Mouse (Mus musculus) embryonic facial prominence, embryonic 14.5 days (tissue): ENCODE results near the gene Tmem203. TPM values are rescaled to one million over a fixed set of nuclear protein-coding genes. Genes with fewer than 3 reads are reported as not detected.

Experiments
- ATAC-seq: fragments of 200-750 bp; cut with Nextera tagmentation; 2 replicates; pipeline ENCODE4 v1.8.0; 2017; ENCODE audit warnings: low read depth, moderate number of reproducible peaks, moderate TSS enrichment
- DNase-seq: peaks from one replicate; pipeline ENCODE4 v3.0.0-alpha.2; 2015; ENCODE audit warnings: low spot score
- H3K27ac ChIP-seq: fragments of 300-500 bp; sonication (generic); replicated peaks from 2 replicates; pipeline ENCODE4 v1.5.1; 2014; ENCODE audit warnings: low read depth, mild to moderate bottlenecking, low read length, moderate library complexity
- H3K27me3 ChIP-seq: fragments of 300-500 bp; sonication (generic); replicated peaks from 2 replicates; pipeline ENCODE4 v1.6.1; 2014; ENCODE audit warnings: low read length; ENCODE audit not compliant: control insufficient read depth, insufficient read depth
- H3K36me3 ChIP-seq: fragments of 300-500 bp; sonication (generic); 2 replicates; pipeline ENCODE4 v1.6.1; 2014; ENCODE audit warnings: low read length, mixed read lengths; ENCODE audit not compliant: control insufficient read depth, insufficient read depth
- H3K4me1 ChIP-seq: fragments of 300-500 bp; sonication (generic); 2 replicates; pipeline ENCODE4 v1.6.1; 2014; ENCODE audit warnings: antibody characterized with exemption, low read length; ENCODE audit not compliant: control insufficient read depth, insufficient read depth
- H3K4me2 ChIP-seq: fragments of 300-500 bp; sonication (generic); 2 replicates; pipeline ENCODE4 v1.6.1; 2014; ENCODE audit warnings: low read depth, mild to moderate bottlenecking, low read length, moderate library complexity, mixed read lengths
- H3K4me3 ChIP-seq: fragments of 300-500 bp; sonication (generic); 2 replicates; pipeline ENCODE4 v1.5.1; 2014; ENCODE audit warnings: low read depth, mild to moderate bottlenecking, low read length
- H3K9ac ChIP-seq: fragments of 300-500 bp; sonication (generic); 2 replicates; pipeline ENCODE4 v1.6.1; 2014; ENCODE audit warnings: low read depth, mild to moderate bottlenecking, low read length, moderate library complexity, mixed read lengths
- H3K9me3 ChIP-seq: fragments of 300-500 bp; sonication (generic); 2 replicates; pipeline ENCODE4 v1.6.1; 2016; ENCODE audit warnings: low read length; ENCODE audit not compliant: control insufficient read depth
- WGBS: fragments of 180-500 bp; shearing (Covaris S2); extraction: QIAGEN DNeasy Blood & Tissue Kit; methylation state at CpG from one replicate; pipeline ENCODE4 v1.1.7; 2014; 5-methylcytosine and 5-hydroxymethylcytosine counted together
- polyA plus RNA-seq: library from polyadenylated mRNA; unstranded; fragments of >200 nt; fragmentation: Nextera tagmentation; extraction: Ambion mirVana; gene quantifications from 2 replicates; pipeline ENCODE4 v1.2.1, GENCODE M21; 2014

Tmem203 gene
- polyA plus RNA-seq, 1 experiment from 2014 or later = 16.1 TPM

- no peak overlapping the region for H3K27ac ChIP-seq
- no peak for DNase-seq
- H3K9ac ChIP-seq = no peak overlapping the region
- no peaks in the 10 kb centered on the region for H3K27me3 ChIP-seq
- no peaks in the 10 kb centered on the region for H3K9me3 ChIP-seq
- H3K4me1 ChIP-seq = peaks cover 11% of the 10 kb centered on the region; the same call in 1 of the 2 replicates
- peaks cover 10% of the 10 kb centered on the region for H3K36me3 ChIP-seq
- no peak for ATAC-seq
- H3K4me2 ChIP-seq = no peak overlapping the region
- WGBS = 71% methylated on average over 5 of the region's 5 CpGs
- no peak overlapping the region for H3K4me3 ChIP-seq
These were observed 33.9 kb upstream of the Tmem203 start for GRCm38 (mm10) chr2:25221331-25221772.

- ATAC-seq (peak; percentile 10), DNase-seq (peak; percentile 71)
- peaks cover 15% of the 10 kb centered on the region for H3K4me1 ChIP-seq
- peak overlapping the region; percentile 94 for H3K4me2 ChIP-seq
- no peaks in the 10 kb centered on the region for H3K27me3 ChIP-seq
- WGBS = under 1% methylated on average over 49 of the region's 53 CpGs
- peak overlapping the region; percentile 89 for H3K9ac ChIP-seq
- H3K36me3 ChIP-seq = peaks cover 10% of the 10 kb centered on the region
- no peaks in the 10 kb centered on the region for H3K9me3 ChIP-seq
- peak overlapping the region; percentile 91 for H3K27ac ChIP-seq
- peak overlapping the region; percentile 91 for H3K4me3 ChIP-seq
These were observed 31.4 kb upstream of the Tmem203 start for GRCm38 (mm10) chr2:25223681-25224491.

GRCm38 (mm10) chr2:25224492-25224765 lies 30.8 kb upstream of the Tmem203 start, which contains the start of gene Tubb4b:
TSS of gene Tubb4b (minus strand) at chr2:25224702.
- no peaks in the 10 kb centered on the region for H3K9me3 ChIP-seq
- peaks cover 17% of the 10 kb centered on the region for H3K4me1 ChIP-seq
- no peak for DNase-seq
- H3K4me3 ChIP-seq = peak within 1 kb of the TSS; percentile 91
- ATAC-seq = no peak
- H3K9ac ChIP-seq = peak within 1 kb of the TSS; percentile 89
- H3K36me3 ChIP-seq = peaks cover 10% of the 10 kb centered on the region
- H3K27ac ChIP-seq = peak within 1 kb of the TSS; percentile 97
- H3K4me2 ChIP-seq = peak within 1 kb of the TSS; percentile 94
- no peaks in the 10 kb centered on the region for H3K27me3 ChIP-seq
- under 1% methylated on average over 12 of the region's 17 CpGs for whole genome bisulfite sequencing

- peak; percentile 100 for DNase-seq
- ATAC-seq = peak; percentile 97
- WGBS = 2% methylated on average over 32 of the region's 41 CpGs
These were observed 30.2 kb upstream of the Tmem203 start for GRCm38 (mm10) chr2:25224766-25225752.

GRCm38 (mm10) chr2:25225811-25226379 lies 29.3 kb upstream of the Tmem203 start:
- H3K9ac ChIP-seq = 0 out of 2 replicates have a peak overlapping the region, but pooled peaks have one; percentile 71
- ATAC-seq = no peak

More at GRCm38 (mm10) chr2:25224766-25225752, 30.2 kb upstream of the Tmem203 start:
- peak overlapping the region; percentile 97 for H3K27ac ChIP-seq
- H3K27me3 ChIP-seq = no peaks in the 10 kb centered on the region
- peak overlapping the region; percentile 71 for H3K9ac ChIP-seq
- no peaks in the 10 kb centered on the region for H3K9me3 ChIP-seq
- peak overlapping the region; percentile 50 for H3K4me2 ChIP-seq
- peak overlapping the region; percentile 55 for H3K4me3 ChIP-seq
- H3K36me3 ChIP-seq = peaks cover 10% of the 10 kb centered on the region
- H3K4me1 ChIP-seq = peaks cover 17% of the 10 kb centered on the region

GRCm38 (mm10) chr2:25226864-25227263 lies 28.4 kb upstream of the Tmem203 start:
- Histone ChIP-seq H3K4me2 (no peak overlapping the region), H3K4me1 (peaks cover 17% of the 10 kb centered on the region), H3K27me3 (no peaks in the 10 kb centered on the region), H3K27ac (no peak overlapping the region; the same call in 1 of the 2 replicates), H3K9ac (0 out of 2 replicates have a peak overlapping the region, but pooled peaks have one; percentile 30), H3K4me3 (no peak overlapping the region), H3K9me3 (no peaks in the 10 kb centered on the region), H3K36me3 (peaks cover 4% of the 10 kb centered on the region)
- 76% methylated on average over 5 of the region's 5 CpGs for WGBS
- DNase-seq = peak; percentile 30
- no peak for ATAC-seq

More at GRCm38 (mm10) chr2:25225811-25226379, 29.3 kb upstream of the Tmem203 start:
- Histone ChIP-seq H3K36me3 (peaks cover 10% of the 10 kb centered on the region), H3K27me3 (no peaks in the 10 kb centered on the region), H3K4me3 (peak overlapping the region; percentile 55; the same call in 1 of the 2 replicates), H3K4me1 (peaks cover 17% of the 10 kb centered on the region), H3K27ac (peak overlapping the region; percentile 97), H3K4me2 (peak overlapping the region; percentile 50), H3K9me3 (no peaks in the 10 kb centered on the region)
- WGBS = 70% methylated on average over 8 of the region's 8 CpGs
- no peak for DNase-seq

GRCm38 (mm10) chr2:25227406-25227805 lies 27.8 kb upstream of the Tmem203 start:
- WGBS = 94% methylated on average over 4 of the region's 4 CpGs
- no peak overlapping the region for H3K27ac ChIP-seq
- no peak overlapping the region for H3K4me2 ChIP-seq
- H3K4me3 ChIP-seq = no peak overlapping the region
- DNase-seq = no peak
- H3K9me3 ChIP-seq = no peaks in the 10 kb centered on the region
- no peak for ATAC-seq
- H3K4me1 ChIP-seq = peaks cover 17% of the 10 kb centered on the region
- no peaks in the 10 kb centered on the region for H3K27me3 ChIP-seq
- H3K9ac ChIP-seq = 0 out of 2 replicates have a peak overlapping the region, but pooled peaks have one; percentile 30
- no peaks in the 10 kb centered on the region for H3K36me3 ChIP-seq

- Histone ChIP-seq H3K36me3 (no peaks in the 10 kb centered on the region), H3K27me3 (no peaks in the 10 kb centered on the region), H3K27ac (peak overlapping the region; percentile 70; the same call in 1 of the 2 replicates), H3K4me3 (0 out of 2 replicates have a peak overlapping the region, but pooled peaks have one; percentile 10), H3K9me3 (no peaks in the 10 kb centered on the region), H3K9ac (peak overlapping the region; percentile 49; the same call in 1 of the 2 replicates), H3K4me2 (peak overlapping the region; percentile 39), H3K4me1 (peaks cover 14% of the 10 kb centered on the region)
- ATAC-seq = peak; percentile 15; the same call in 1 of the 2 replicates
- peak; percentile 92 for DNase-seq
- WGBS = 0% methylated on average over 7 of the region's 7 CpGs
These were observed 26.8 kb upstream of the Tmem203 start for GRCm38 (mm10) chr2:25228431-25228889.
